In the genomic region with DNA sequence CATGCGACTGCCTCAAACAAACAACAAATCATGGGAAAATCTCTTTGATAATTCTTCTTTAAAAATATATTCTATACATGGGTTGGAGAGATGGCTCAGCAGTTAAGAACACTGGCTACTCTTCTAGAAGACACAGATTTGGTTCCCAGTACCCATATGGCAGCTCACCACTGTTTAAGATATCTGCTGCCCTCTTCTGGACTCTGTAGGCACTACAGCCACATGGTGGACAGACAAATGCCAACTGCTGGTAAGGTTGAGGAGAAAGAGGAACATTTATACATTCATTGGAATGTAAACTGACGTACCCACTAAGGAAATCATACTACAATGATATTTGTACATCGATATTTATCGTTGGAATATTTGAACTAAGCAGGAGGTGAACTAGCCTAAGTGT, we compare ENCODE assay signal across 7 mouse cellular contexts. TPM values are rescaled to one million over a fixed set of nuclear protein-coding genes. Genes with fewer than 3 reads are reported as not detected.
A peak's percentile ranks its signal among the peaks of the same experiment; 100 is the strongest.
DNase-seq lines count a peak whose midpoint lies in the region; ATAC-seq and TF ChIP-seq lines count a peak whose summit lies in the region.

No protein-coding gene starts in this region.

- no peaks in the 10 kb centered on the region for H3K36me3 ChIP-seq in kidney, postnatal 0 days (ENCODE audit: insufficient read depth, low read length)
- no peaks in the 10 kb centered on the region for H3K36me3 ChIP-seq in thymus, adult 2 months (ENCODE audit: control insufficient read depth, insufficient read depth, low read length)
- H3K36me3 ChIP-seq in midbrain, embryonic 10.5 days, result no peaks in the 10 kb centered on the region

- 62% methylated on average over 4 of the region's 4 CpGs for whole genome bisulfite sequencing in kidney, postnatal 0 days
- 78% methylated on average over 4 of the region's 4 CpGs for WGBS in thymus, adult 2 months
- 68% methylated on average over 4 of the region's 4 CpGs for WGBS in midbrain, embryonic 10.5 days

- H3K4me1 ChIP-seq in kidney, postnatal 0 days (replicated peaks; ENCODE audit: insufficient read depth, low read length), result no peaks in the 10 kb centered on the region
- no peaks in the 10 kb centered on the region for H3K4me1 ChIP-seq in thymus, adult 2 months (replicated peaks; ENCODE audit: control insufficient read depth, insufficient read depth, low read length)
- H3K4me1 ChIP-seq in midbrain, embryonic 10.5 days, result no peaks in the 10 kb centered on the region

- no peak overlapping the region for H3K27ac ChIP-seq in kidney, postnatal 0 days
- H3K27ac ChIP-seq in thymus, adult 2 months (ENCODE audit: control insufficient read depth, insufficient read depth, low read length), result no peak overlapping the region
- no peak overlapping the region for H3K27ac ChIP-seq in midbrain, embryonic 10.5 days (replicated peaks)

- TF ChIP-seq CTCF in kidney, postnatal 0 days (IDR thresholded peaks at IDR 0.05; ENCODE audit: low read depth), result peak; percentile 51
- TF ChIP-seq CTCF in thymus, adult 2 months (IDR thresholded peaks at IDR 0.05; ENCODE audit: borderline replicate concordance, control insufficient read depth, extremely low read depth, insufficient read depth, low read length, poor library complexity), result no peak

- TF ChIP-seq POLR2A in thymus, adult 2 months (IDR thresholded peaks at IDR 0.05; ENCODE audit: control insufficient read depth, extremely low read depth, insufficient read depth, low read length, poor library complexity), result no peak

- H3K27me3 ChIP-seq in kidney, postnatal 0 days (ENCODE audit: insufficient read depth, low read length), result no peaks in the 10 kb centered on the region
- H3K27me3 ChIP-seq in thymus, adult 2 months (ENCODE audit: control insufficient read depth, insufficient read depth, low read length), result no peaks in the 10 kb centered on the region
- H3K27me3 ChIP-seq in midbrain, embryonic 10.5 days (ENCODE audit: low read depth, poor library complexity, severe bottlenecking), result no peaks in the 10 kb centered on the region

- H3K4me2 ChIP-seq in kidney, postnatal 0 days (ENCODE audit: low read length), result no peak overlapping the region

- no peak for ATAC-seq in kidney, postnatal 0 days (replicated peaks; ENCODE audit: low FRiP score, low read depth)

- H3K4me3 ChIP-seq in kidney, postnatal 0 days (replicated peaks; ENCODE audit: low read depth, low read length), result no peak overlapping the region
- no peak overlapping the region for H3K4me3 ChIP-seq in thymus, adult 2 months (ENCODE audit: control insufficient read depth, insufficient read depth, low read length)
- H3K4me3 ChIP-seq in midbrain, embryonic 10.5 days, result no peak overlapping the region

- H3K9ac ChIP-seq in kidney, postnatal 0 days (ENCODE audit: low read depth, low read length), result no peak overlapping the region

- no peaks in the 10 kb centered on the region for H3K9me3 ChIP-seq in kidney, postnatal 0 days (replicated peaks; ENCODE audit: low read length)
- no peaks in the 10 kb centered on the region for H3K9me3 ChIP-seq in midbrain, embryonic 10.5 days (replicated peaks)

- no peak for DNase-seq in kidney, postnatal 0 days (ENCODE audit: low spot score)
- no peak for DNase-seq in kidney, adult 11 months
- DNase-seq in R1 (ENCODE audit: low read depth, low spot score), result peak; percentile 63
- peak; percentile 2 to 45 for DNase-seq in kidney, postnatal 36 days
- peak; percentile 52 for DNase-seq in thymus, adult 2 months
- no peak for DNase-seq in midbrain, embryonic 10.5 days (ENCODE audit: low spot score)
- no peak for DNase-seq in right cerebral cortex, adult 18-20 months

RNA-seq across cellular contexts. Expression of a gene that starts 36.7 kb away (rescaled TPM):
- 70.8 and 75.6 TPM in 2 replicates for polyA plus RNA-seq in kidney, postnatal 0 days (2015; fragmentation: Nextera tagmentation; extraction: Ambion mirVana)
- polyA plus RNA-seq in thymus, adult 2 months (2012; rRNA removed), result 17.0 and 17.6 TPM in 2 replicates
- polyA plus RNA-seq in midbrain, embryonic 10.5 days (2016; fragmentation: Nextera tagmentation; extraction: Ambion mirVana), result 79.9 and 88.5 TPM in 2 replicates

Comparison
In these comparisons a context has a peak if more than half of its experiments do, and no peak if none do; other contexts are left out.
1. DNase-seq: peak in R1 (single experiment), kidney, postnatal 36 days (2 of 2) and thymus, adult 2 months (single experiment); none in kidney, postnatal 0 days (single experiment), kidney, adult 11 months (single experiment), midbrain, embryonic 10.5 days (single experiment) and right cerebral cortex, adult 18-20 months (single experiment).